Mouse (Mus musculus): ENCODE results near the gene Grm1. TPM values are rescaled to one million over a fixed set of nuclear protein-coding genes. Genes with fewer than 3 reads are reported as not detected.

Grm1 gene
- polyA plus RNA-seq, 1 experiment from 2014 or later, result 14.6 TPM

DNA sequence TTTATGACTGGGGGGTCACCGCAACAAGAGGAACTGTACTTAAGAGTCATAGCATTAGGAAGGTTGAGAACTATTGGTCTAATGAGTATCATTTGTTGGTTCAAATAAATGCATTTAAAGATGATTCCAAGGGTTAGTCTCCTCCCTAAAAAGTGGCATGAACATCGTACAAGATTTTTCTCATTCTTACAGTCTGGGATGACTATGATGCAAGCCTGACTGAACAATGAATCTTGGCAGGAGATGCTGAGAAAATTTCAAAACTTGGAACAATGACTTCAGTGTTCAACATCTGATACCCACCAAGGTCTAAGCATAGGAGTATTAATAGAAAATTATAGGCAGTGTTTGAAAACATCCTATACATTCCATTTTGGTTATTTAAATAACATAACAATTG is 264.1 kb downstream of the Grm1 start:
- no peak overlapping the region for H3K27ac ChIP-seq (ENCODE audit: low read depth, low read length)
- H3K4me3 ChIP-seq (ENCODE audit: low read length), result no peak overlapping the region
- no peaks in the 10 kb centered on the region for H3K36me3 ChIP-seq (ENCODE audit: control insufficient read depth, insufficient read depth, low read length)
- 81% methylated on average over 2 of the region's 2 CpGs for WGBS
- no peak for ATAC-seq
- no peaks in the 10 kb centered on the region for H3K9me3 ChIP-seq (ENCODE audit: control insufficient read depth, low read length)
- no peaks in the 10 kb centered on the region for H3K27me3 ChIP-seq (replicated peaks; ENCODE audit: control insufficient read depth, insufficient read depth, low read length)
- H3K4me2 ChIP-seq (ENCODE audit: low read length), result no peak overlapping the region
- H3K4me1 ChIP-seq (ENCODE audit: control insufficient read depth, insufficient read depth, low read depth, low read length), result no peaks in the 10 kb centered on the region
- H3K9ac ChIP-seq (ENCODE audit: low read depth, low read length), result no peak overlapping the region

DNA sequence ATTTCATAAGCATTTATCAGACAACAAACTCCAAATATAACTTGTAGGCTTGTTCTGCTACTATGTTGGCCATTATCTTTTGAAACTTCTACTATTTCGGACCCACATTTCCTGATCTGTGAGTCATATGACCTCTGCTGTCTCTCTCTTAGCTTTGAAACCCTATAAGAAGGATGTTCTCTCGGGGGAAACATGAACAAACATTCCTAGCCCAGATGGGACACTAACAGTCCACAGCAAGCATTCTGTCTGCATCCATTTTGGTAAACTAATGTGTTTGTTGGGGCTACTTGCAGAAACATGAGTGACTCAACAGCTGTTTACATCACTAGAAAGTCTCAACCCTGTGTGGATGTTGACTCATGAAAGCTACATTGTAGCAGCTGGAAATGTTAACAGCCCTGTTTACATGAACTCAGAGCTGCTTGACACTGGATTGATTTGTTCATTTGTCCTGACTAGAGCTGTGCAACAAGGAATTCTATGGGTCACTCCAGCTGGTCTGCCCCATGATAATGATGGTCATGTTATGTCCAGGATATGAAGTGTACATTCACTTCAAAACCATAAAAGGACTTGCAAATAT is 267.4 kb downstream of the Grm1 start:
- Histone ChIP-seq H3K27me3 (replicated peaks; ENCODE audit: control insufficient read depth, insufficient read depth, low read length) (no peaks in the 10 kb centered on the region), H3K27ac (ENCODE audit: low read depth, low read length) (no peak overlapping the region), H3K4me1 (ENCODE audit: control insufficient read depth, insufficient read depth, low read depth, low read length) (no peaks in the 10 kb centered on the region), H3K4me2 (ENCODE audit: low read length) (no peak overlapping the region), H3K9ac (ENCODE audit: low read depth, low read length) (no peak overlapping the region), H3K36me3 (ENCODE audit: control insufficient read depth, insufficient read depth, low read length) (no peaks in the 10 kb centered on the region), H3K4me3 (ENCODE audit: low read length) (no peak overlapping the region), H3K9me3 (ENCODE audit: control insufficient read depth, low read length) (no peaks in the 10 kb centered on the region)
- 81% methylated on average over 2 of the region's 2 CpGs for WGBS
- ATAC-seq, result no peak

DNA sequence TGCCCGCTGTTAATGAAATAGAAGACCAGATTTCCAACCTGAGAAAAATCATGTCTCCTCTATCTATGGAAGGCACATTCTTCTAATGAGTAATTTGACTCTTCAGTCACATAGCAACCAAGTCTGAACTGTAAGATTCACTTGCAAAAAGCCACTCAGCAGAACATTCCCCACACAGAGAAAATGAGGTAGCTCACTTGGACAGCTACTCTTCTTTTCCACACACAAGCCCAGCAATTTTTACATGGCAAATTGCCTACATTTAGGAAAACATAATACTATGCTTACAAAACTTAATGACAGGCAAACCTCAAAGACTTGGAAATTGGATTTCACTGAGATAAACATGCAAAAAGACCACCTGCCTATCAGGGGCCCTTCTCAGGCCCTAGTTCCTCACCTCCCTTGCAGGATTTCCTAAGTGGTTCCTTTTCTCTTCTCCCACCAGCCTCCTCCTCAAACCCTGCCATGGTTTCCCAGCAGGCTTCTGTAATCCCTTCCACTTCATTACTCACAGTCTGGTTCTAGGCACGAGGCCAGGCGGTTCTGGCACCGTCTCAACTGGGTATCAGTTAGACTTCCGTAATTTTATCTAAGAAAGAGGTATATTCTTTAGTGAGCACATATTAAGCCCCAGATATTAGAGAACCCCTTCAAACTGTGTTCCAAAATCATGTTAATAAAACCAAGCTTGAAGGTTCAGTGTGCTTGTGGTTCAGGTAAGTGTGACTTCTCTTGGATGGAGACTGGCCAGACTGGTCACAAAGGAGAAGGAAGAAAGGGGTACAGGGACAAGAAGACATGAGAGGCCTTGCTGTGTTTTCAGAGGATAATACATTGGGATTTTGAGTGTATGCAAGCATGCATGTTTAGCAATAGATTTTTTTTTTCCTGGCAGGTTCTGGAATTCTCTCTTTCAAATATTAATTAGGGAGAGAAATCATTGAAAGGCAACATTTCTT is 269.1 kb downstream of the Grm1 start:
- H3K4me2 ChIP-seq (ENCODE audit: low read length), result no peak overlapping the region
- H3K9me3 ChIP-seq (ENCODE audit: control insufficient read depth, low read length), result no peaks in the 10 kb centered on the region
- H3K27me3 ChIP-seq (replicated peaks; ENCODE audit: control insufficient read depth, insufficient read depth, low read length), result no peaks in the 10 kb centered on the region
- no peaks in the 10 kb centered on the region for H3K4me1 ChIP-seq (ENCODE audit: control insufficient read depth, insufficient read depth, low read depth, low read length)
- H3K36me3 ChIP-seq (ENCODE audit: control insufficient read depth, insufficient read depth, low read length), result no peaks in the 10 kb centered on the region
- H3K9ac ChIP-seq (ENCODE audit: low read depth, low read length), result no peak overlapping the region
- no peak overlapping the region for H3K4me3 ChIP-seq (ENCODE audit: low read length)
- peak; percentile 91 for ATAC-seq
- no peak overlapping the region for H3K27ac ChIP-seq (ENCODE audit: low read depth, low read length)
- 55% methylated on average over 5 of the region's 5 CpGs for WGBS

DNA sequence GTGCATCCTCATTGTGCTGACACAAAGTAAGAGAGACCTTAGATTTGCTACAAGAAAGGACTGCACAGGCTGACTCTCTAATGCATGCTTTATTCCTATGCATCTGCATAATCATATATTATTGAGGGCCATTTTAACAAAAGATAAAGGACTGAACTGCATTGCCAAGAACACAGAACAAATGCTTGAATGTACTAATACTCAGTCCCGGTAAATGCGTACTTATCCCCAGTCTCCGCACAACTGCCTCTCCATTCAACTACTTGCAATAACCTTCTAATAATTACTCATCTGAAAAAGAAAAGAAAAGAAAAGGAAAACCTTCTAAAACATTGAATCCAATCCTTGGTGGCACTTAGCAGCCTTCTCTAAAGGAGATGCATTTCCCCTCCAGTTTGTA is 272.4 kb downstream of the Grm1 start:
- no peaks in the 10 kb centered on the region for H3K27me3 ChIP-seq (replicated peaks; ENCODE audit: control insufficient read depth, insufficient read depth, low read length)
- no peaks in the 10 kb centered on the region for H3K9me3 ChIP-seq (ENCODE audit: control insufficient read depth, low read length)
- H3K4me2 ChIP-seq (ENCODE audit: low read length), result no peak overlapping the region
- no peaks in the 10 kb centered on the region for H3K4me1 ChIP-seq (ENCODE audit: control insufficient read depth, insufficient read depth, low read depth, low read length)
- no peaks in the 10 kb centered on the region for H3K36me3 ChIP-seq (ENCODE audit: control insufficient read depth, insufficient read depth, low read length)
- no peak for ATAC-seq
- no peak overlapping the region for H3K27ac ChIP-seq (ENCODE audit: low read depth, low read length)
- H3K4me3 ChIP-seq (ENCODE audit: low read length), result no peak overlapping the region
- H3K9ac ChIP-seq (ENCODE audit: low read depth, low read length), result no peak overlapping the region
- WGBS, result 73% methylated on average over 3 of the region's 3 CpGs

DNA sequence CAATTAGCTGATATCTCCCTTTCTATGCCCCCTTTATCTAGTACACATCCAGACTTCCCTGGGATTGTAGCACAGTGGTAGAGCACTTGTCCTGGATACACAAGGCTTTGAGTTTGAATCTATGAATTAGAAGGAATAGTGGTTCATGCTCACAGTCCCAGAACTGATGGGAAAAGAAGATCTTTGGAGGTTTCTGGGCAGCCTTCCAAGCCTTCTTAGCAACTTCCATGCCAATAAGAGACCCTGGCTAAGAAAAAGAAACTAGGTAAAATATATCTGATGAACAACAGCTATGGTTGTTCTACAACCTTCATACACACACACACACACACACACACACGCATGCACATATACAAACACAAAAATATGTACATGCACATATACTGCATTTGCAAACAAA is 286.8 kb downstream of the Grm1 start:
- Histone ChIP-seq H3K36me3 (ENCODE audit: control insufficient read depth, insufficient read depth, low read length) (no peaks in the 10 kb centered on the region), H3K4me3 (ENCODE audit: low read length) (no peak overlapping the region), H3K4me2 (ENCODE audit: low read length) (no peak overlapping the region), H3K27ac (ENCODE audit: low read depth, low read length) (no peak overlapping the region), H3K4me1 (ENCODE audit: control insufficient read depth, insufficient read depth, low read depth, low read length) (no peaks in the 10 kb centered on the region), H3K9me3 (ENCODE audit: control insufficient read depth, low read length) (no peaks in the 10 kb centered on the region), H3K9ac (ENCODE audit: low read depth, low read length) (no peak overlapping the region), H3K27me3 (replicated peaks; ENCODE audit: control insufficient read depth, insufficient read depth, low read length) (no peaks in the 10 kb centered on the region)
- WGBS, result 94% methylated on average over 1 of the region's 1 CpGs
- no peak for ATAC-seq

DNA sequence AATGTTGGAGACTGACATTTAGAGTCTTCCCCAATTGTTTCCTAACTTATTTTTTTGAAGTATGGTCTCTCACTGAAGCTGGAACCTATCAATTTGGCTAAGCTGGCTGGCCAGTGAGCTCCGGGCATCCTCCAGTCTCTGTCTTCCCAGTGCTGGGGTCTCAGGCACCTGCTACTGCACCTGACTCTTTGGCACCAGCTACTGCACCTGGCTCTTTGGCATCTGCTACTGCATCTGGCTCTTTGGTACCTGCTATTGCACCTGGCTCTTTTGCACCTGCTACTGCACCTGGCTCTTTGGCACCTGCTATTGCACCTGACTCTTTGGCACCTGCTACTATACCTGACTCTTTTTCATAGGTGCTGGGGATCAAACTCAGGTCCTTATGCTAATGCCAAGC is 291.7 kb downstream of the Grm1 start:
- Histone ChIP-seq H3K27ac (ENCODE audit: low read depth, low read length) (no peak overlapping the region), H3K4me1 (ENCODE audit: control insufficient read depth, insufficient read depth, low read depth, low read length) (no peaks in the 10 kb centered on the region), H3K4me3 (ENCODE audit: low read length) (no peak overlapping the region), H3K27me3 (replicated peaks; ENCODE audit: control insufficient read depth, insufficient read depth, low read length) (no peaks in the 10 kb centered on the region), H3K9me3 (ENCODE audit: control insufficient read depth, low read length) (no peaks in the 10 kb centered on the region), H3K4me2 (ENCODE audit: low read length) (no peak overlapping the region), H3K36me3 (ENCODE audit: control insufficient read depth, insufficient read depth, low read length) (no peaks in the 10 kb centered on the region), H3K9ac (ENCODE audit: low read depth, low read length) (no peak overlapping the region)
- WGBS, result 94% methylated on average over 1 of the region's 1 CpGs
- ATAC-seq, result no peak

DNA sequence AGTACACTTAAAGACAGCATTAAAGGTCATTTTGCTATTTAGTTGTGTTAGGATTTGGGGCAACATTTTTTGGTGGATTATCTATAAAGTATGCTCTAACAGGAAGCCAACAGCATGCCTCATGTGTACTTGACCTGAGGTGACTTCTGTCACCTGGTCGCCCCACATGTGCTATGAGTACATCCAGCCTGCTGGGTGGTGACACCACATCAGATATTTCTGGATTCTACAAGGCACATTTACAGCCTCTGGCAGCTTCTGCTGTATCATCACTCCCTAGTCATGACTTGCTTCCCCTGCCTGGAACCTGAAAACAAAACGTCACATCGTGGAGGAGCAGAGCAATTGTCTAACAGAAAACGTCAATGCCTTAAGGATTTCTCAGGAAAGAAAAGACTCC is 292.2 kb downstream of the Grm1 start:
- WGBS, result 79% methylated on average over 4 of the region's 4 CpGs
- H3K4me2 ChIP-seq (ENCODE audit: low read length), result no peak overlapping the region
- H3K27me3 ChIP-seq (replicated peaks; ENCODE audit: control insufficient read depth, insufficient read depth, low read length), result no peaks in the 10 kb centered on the region
- H3K4me3 ChIP-seq (ENCODE audit: low read length), result no peak overlapping the region
- no peak overlapping the region for H3K9ac ChIP-seq (ENCODE audit: low read depth, low read length)
- no peak overlapping the region for H3K27ac ChIP-seq (ENCODE audit: low read depth, low read length)
- no peak for ATAC-seq
- H3K36me3 ChIP-seq (ENCODE audit: control insufficient read depth, insufficient read depth, low read length), result no peaks in the 10 kb centered on the region
- no peaks in the 10 kb centered on the region for H3K4me1 ChIP-seq (ENCODE audit: control insufficient read depth, insufficient read depth, low read depth, low read length)
- no peaks in the 10 kb centered on the region for H3K9me3 ChIP-seq (ENCODE audit: control insufficient read depth, low read length)

DNA sequence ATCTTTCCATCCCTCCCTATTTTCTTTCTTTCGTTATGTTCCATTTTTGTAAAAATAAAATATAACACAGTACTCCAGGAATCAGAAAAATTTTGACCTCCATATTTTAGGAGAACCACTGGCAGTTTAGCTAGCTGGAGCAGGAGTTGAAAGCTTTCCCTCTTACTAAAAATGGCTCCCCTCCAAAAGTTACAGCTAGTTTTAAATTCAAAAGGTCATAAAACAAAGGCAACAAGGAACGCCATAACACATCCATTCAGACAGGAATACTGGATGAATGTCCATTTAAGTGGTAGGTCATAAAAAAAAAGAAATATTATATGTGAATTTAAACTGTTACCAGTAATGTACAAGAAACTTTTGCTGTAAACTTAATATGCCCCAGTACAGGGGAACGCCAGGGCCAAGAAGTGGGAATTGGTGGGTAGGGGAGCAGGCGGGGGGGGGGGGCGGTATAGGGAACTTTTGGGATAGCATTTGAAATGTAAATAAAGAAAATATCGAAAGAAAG is 294.2 kb downstream of the Grm1 start:
- Histone ChIP-seq H3K4me3 (ENCODE audit: low read length) (no peak overlapping the region), H3K9ac (ENCODE audit: low read depth, low read length) (no peak overlapping the region), H3K27ac (ENCODE audit: low read depth, low read length) (no peak overlapping the region), H3K9me3 (ENCODE audit: control insufficient read depth, low read length) (no peaks in the 10 kb centered on the region), H3K27me3 (replicated peaks; ENCODE audit: control insufficient read depth, insufficient read depth, low read length) (no peaks in the 10 kb centered on the region), H3K36me3 (ENCODE audit: control insufficient read depth, insufficient read depth, low read length) (no peaks in the 10 kb centered on the region), H3K4me1 (ENCODE audit: control insufficient read depth, insufficient read depth, low read depth, low read length) (no peaks in the 10 kb centered on the region), H3K4me2 (ENCODE audit: low read length) (no peak overlapping the region)
- 86% methylated on average over 6 of the region's 6 CpGs for WGBS
- ATAC-seq, result no peak

DNA sequence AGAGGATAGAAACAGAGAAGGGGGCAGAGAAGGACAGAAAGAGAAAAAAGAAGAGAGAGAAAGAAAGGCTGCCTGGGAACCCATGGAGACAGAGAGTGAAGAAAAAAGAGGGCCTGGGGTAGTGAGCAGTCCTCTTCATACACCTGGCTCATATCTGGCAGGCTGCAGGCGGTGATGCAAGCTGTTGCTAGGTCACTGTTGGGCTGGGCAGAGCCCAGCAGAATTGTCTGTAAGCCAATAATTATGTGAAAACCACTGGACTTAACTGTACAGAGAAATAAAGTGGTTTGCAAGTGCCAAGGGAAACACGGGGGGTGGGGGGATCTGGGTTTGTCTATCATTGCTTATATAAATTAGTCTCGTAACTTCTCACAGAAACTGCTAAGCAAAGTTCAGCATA is 297.0 kb downstream of the Grm1 start:
- WGBS, result 78% methylated on average over 3 of the region's 3 CpGs
- H3K36me3 ChIP-seq (ENCODE audit: control insufficient read depth, insufficient read depth, low read length), result no peaks in the 10 kb centered on the region
- no peak overlapping the region for H3K4me2 ChIP-seq (ENCODE audit: low read length)
- H3K4me3 ChIP-seq (ENCODE audit: low read length), result no peak overlapping the region
- H3K9ac ChIP-seq (ENCODE audit: low read depth, low read length), result no peak overlapping the region
- no peaks in the 10 kb centered on the region for H3K4me1 ChIP-seq (ENCODE audit: control insufficient read depth, insufficient read depth, low read depth, low read length)
- no peak for ATAC-seq
- H3K27ac ChIP-seq (ENCODE audit: low read depth, low read length), result no peak overlapping the region
- H3K9me3 ChIP-seq (ENCODE audit: control insufficient read depth, low read length), result no peaks in the 10 kb centered on the region
- no peaks in the 10 kb centered on the region for H3K27me3 ChIP-seq (replicated peaks; ENCODE audit: control insufficient read depth, insufficient read depth, low read length)

Data from hindbrain, embryonic 16.5 days (tissue).